Mouse (Mus musculus) gastrocnemius, adult 8-10 months (tissue): ENCODE data around the gene 5730522E02Rik. TPM values are rescaled to one million over a fixed set of nuclear protein-coding genes. Genes with fewer than 3 reads are reported as not detected.

ENCODE experiments used
- DNase-seq, 2 experiments: peaks; one replicate each; pipeline ENCODE4 v3.0.0; 2022; ENCODE audit warnings: low spot score in 2 of 2
- total RNA-seq, 4 experiments: library from RNA; stranded (reverse); gene quantifications; 2 replicates each; pipeline ENCODE4 v1.2.4; 2022

5730522E02Rik gene
- total RNA-seq, 4 experiments from 2014 or later = not detected

- no peak for DNase-seq
Measured at GRCm38 (mm10) chr11:25819789-25820188, 390.8 kb downstream of the 5730522E02Rik start.

DNA sequence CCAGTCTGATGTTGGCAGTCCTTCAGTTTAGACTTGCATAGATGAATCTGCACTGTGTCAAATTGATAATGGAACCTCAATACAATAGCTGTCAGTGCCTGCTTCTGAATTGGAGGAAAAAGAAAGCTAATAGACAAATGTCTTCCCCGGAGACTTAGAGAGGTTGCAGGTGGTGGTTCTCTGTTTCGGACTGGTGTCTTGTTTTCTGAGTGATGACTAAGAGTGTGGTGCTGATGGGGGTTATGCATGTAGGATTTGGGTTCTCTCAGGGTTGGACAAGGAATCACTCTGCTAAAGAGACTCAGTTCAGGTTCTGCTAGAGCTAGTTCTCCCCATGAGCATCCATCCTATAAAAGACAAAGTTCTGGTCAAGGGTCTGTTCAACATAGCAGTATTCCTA is 397.1 kb downstream of the 5730522E02Rik start:
- DNase-seq = no peak

DNA sequence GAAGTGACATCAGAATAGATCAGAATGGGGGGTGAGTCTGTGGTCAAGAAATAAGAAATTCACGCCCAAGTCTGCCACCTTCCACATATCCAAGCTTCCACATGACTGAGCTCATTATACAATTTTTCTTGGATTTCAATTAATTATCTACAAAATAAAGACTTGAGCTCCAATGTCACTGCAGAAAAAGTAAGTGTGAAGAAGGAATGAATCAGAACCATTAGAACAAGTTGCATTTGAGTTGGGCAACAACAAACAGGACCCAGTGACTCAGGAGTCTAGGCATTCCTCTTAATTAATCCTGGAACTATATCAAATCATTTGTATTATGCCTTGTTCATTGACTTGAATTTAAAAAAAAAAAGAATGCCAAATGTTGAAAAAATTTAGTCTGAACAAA is 422.9 kb downstream of the 5730522E02Rik start:
- DNase-seq = no peak

DNA sequence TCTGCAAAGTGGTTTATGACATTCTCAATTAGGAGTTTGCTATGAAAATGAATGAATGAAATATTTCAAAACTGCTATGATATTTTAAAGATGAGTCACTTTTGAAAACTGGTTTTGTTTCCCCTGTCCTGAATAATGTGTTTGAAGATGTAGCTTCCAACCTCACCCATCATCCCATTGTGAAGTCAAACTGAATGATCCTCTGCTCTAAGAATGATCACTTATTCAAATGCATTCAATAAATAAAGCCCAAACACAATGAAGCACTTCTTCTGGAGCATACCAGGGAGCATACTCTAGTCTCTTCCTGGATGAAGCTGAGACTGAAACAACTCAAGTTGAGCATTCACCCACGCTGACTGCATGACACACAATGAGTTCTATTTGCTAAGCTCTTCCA is 438.3 kb downstream of the 5730522E02Rik start:
- no peak for DNase-seq

GRCm38 (mm10) chr11:25770991-25771568 is 439.5 kb downstream of the 5730522E02Rik start:
- DNase-seq = no peak

DNA sequence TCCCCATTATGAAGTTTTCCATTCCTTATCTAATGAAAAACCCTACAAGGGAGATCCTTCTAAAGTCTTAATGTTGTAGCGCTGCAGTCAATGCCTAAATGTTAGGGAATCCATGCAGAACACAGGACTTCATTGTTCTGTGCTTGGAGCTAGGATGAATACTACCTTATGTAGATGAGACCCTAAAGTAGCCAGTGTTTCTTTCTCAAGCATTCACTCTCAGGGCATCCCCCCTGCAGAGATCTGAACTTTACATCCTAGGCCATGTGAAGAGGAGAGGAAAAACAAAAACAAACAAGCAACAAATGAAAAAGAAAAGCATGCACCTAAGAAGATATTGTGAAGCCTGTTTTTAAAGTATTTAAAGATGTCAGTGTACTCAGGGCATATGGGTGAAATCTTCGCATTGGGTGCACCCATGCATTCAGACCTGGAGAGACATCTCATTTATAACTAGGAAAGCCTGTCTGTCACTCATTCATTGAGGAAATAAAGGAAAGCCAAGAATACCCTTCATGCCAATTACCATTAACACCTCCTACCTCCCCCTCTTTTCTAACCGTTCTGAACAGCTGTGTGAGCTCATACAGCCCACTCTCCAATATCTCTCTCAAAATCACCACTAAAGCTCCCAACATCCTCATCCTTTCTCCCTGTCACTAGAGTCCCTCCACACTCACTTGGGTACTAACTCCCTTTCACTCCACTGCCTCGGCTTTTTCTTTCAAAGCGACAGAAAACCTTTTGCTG is 442.8 kb downstream of the 5730522E02Rik start:
- DNase-seq = no peak

DNA sequence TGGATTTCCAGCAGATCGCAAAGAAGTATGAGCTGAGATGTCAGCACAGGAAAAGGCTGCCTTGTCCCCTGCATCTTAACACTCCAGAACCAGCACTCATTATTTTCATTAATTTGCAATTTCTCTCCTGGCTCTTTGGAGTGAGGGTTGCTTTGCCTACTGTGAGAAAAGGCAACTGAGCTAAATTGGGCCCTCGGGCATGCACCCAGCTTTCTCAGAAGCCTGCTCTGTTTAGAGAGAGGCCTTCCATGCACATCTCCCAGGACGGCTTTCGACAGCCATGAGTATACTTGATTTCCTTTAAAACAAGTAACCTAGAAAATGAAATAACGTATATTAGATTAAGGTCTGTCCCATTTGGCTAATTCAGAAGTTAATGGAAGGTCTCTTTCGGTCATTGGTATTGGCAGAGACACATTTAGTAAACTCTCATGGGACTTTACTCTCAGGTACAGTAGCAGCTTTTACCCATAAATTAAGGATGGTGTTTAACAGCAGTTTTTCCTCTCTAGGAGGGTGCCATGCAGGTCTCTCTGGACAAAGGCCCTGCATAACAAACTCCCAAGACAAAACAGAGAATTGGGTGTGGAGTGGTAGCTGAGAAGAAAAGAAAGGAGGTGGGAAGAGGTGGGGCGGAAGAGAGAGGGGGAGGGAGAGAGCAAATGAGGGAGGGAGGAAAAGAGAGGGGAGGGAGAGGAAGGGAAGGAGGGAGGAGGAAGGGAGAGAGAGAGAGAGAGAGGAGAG is 457.2 kb downstream of the 5730522E02Rik start:
- DNase-seq = no peak

DNA sequence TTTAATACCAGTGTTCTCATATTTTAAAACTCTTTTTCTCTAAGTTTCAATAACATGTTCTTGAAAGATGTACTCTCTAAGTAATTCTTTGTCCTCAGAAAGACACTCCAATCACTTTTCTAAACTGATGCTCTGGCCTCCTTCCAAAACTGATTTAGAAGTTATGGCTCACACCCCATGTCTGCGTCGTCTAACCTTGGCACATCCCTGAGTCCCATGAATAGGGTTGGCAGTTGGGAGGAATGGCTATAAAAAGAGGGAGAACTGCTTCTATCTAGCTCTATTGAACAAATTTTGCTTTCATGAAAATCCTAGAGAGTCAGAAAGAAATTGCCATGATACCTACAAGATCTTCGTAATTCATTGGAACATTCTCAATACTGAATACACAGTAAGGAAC is 458.1 kb downstream of the 5730522E02Rik start:
- no peak for DNase-seq

DNA sequence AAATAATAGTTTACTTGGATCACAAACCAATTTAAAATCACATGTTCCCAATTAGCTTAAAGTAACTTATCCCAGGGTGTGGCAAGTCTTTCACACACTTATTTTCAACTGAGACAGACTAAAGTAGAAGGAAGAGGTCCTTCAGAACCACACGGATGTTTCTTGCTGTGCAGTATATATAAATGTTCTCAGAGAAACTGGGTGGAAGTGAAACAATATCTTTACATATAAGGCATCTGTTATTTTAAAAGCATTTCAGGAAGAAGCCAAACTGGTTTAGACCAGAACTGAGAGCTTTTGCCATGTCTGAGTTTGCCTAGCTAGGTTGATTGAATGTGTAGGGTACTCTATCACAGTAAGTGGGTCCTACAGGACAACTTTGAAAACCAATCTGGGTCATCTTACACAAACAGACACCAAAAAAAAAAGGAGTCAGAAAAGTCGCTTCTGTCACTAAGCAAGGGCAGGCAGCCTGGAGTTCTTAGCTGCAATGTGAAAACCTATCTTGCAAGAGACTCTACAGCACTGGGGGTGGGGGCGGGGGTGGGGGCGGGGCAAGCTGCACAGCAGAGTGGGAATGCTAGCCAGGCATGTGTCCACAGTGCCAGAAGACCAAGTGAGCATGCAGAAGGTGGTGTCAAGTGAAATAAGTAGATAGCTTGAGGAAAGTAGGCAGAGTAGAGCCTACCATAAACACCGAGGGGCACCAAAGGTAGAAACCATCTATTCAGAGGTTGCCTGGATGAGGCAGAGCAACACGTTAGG is 463.3 kb downstream of the 5730522E02Rik start:
- no peak for DNase-seq

DNA sequence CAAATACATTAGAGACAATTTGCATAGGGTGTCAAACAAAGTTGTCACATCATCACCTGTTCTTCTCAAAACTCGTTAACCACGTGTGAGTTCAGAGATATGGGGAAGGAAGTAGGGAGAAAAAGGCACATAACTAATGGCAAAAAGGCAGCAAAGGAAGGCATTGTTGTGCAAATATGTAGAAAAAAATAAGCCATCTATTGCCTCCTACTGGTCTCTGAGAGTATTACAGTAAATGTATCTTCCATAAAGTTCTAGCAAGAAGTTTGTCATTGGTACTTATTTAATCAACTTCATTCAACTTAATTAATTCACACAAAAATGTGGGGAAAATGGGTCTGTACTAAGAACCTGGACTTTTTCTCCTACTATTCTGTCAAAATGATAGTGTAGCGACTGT is 466.9 kb downstream of the 5730522E02Rik start:
- no peak for DNase-seq

DNA sequence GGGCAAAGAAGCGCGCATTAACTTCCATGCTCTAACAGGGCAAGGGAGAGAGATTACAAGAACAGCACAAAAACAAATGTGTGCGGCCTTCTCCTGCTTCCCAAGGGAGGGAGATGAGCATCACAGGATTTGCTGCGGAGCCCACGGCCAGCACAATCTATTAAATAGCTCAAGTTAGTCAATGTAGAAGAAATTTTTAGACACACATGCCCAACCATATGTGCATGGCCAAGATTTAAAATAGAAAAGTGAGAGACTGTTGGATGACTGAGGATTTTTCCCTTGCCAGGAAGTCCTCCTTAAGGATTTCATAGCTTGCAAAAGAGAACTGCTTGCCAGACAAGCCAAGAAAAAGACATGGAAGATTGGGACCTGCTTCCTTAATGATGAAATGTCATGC is 473.3 kb downstream of the 5730522E02Rik start:
- no peak for DNase-seq

GRCm38 (mm10) chr11:25729476-25729875 is 481.1 kb downstream of the 5730522E02Rik start:
- DNase-seq = no peak

DNA sequence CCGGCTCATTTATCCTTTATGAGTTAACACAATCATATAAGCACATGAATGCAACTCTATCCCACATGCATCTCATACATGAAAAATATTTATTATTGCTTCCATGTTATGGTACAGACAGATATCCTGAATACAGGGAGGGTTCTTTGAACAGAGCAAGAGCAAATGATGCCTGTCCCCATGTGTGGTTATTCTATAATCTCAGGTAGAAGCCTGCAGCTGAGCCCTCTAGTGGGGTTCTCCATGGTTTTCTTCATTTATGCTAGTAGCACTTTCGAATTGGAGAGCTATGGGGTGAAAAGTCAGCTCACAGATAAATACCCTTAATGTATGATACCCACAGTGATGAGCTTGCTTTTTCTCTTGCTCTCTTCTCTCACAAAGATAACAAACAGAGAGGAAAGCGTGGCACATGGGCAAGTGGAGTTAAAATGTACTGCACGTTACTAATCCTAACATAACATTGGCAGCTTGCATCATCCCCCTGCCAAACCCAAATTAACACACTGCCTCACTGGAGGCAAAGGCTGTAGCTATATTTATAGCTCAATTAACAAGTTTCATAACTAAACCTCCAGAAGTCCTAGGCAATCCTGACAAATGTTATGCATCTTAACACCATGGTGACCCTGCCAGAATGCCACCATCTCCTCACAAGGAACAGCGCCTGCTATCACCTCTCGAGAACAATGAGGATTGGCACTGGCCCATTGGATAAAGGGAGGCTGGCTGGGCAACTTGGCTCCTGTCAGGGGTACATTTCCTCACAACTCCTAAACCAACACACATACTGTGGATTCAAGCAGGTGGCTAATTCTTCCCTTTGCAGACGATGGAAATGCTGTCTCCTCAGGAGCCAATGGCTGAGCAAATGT is 494.9 kb downstream of the 5730522E02Rik start:
- no peak for DNase-seq

DNA sequence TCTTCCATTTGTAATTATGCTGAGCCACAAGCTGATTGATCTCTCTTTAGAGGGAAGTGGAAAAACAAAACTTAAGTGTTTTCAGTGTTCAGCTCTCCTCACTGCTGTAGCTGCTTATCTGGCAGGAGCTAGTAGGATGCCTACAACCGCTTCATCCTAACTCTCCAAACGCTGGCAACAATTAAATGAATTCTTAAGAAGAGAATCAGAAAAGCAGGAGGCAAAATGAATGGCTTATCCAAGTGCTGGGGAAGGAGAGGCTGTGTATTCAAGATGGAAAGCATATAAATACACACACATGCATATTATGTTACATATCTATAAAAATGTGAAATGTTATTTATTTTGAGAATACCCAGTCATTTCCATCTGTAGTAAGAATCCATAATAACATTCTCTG is 500.0 kb downstream of the 5730522E02Rik start:
- no peak for DNase-seq

GRCm38 (mm10) chr11:25709892-25710291 is 500.7 kb downstream of the 5730522E02Rik start:
- no peak for DNase-seq

DNA sequence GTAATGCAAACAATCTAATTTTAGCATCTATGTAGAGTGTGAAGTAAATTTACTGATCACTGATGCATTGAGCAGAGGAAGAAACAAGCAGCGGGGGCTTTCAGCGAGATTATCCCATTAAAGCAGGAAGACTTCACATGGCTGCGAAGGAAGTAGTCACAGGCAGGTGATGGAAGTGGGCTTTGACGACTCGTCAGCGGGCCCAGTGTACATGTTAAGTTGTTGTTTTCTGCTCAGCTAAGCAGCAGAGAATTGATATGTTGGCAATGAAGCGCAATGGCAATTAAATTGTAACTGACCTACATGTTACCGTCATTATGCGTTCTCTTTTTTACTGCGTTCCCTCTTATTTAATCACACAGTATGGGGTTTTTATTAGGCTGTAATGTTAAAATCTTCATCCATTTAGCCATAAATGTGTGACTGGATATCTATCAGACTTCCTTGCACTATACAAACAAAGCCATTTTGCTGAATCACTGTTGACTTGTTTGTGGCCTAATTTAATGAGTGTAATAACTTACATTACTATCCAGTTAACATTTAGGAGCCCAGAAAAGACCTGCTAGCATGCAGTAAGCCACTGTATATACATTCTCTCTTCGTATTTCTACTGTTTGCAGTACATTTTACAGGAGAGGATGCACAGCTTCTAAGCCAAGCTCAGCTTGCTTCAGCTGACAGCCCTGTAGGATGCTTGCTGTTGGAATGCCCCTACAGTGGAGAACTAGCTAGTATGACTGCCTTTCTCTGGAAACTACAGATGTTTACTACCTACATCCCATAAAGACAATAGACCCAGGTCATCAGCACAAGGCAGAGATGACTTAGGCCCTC is 506.0 kb downstream of the 5730522E02Rik start:
- DNase-seq = no peak

DNA sequence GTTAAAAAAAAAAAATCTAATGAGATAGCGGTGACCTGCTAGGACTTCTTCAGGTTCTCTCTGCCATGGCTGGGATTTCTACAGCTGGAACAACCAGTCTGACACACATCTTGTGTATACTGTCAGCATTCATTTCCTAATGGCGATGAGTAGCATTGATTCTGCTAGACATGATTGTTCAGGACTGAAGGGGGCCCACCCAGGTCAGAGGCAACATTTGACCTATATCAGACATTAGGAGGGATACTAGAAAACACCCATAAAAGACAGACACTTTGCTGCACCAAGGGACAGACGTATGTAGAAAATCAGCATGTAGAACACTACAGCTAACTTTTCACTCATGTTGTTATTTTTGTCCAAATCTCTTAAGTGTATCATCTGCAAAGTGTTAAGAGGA is 507.8 kb downstream of the 5730522E02Rik start:
- DNase-seq = no peak

DNA sequence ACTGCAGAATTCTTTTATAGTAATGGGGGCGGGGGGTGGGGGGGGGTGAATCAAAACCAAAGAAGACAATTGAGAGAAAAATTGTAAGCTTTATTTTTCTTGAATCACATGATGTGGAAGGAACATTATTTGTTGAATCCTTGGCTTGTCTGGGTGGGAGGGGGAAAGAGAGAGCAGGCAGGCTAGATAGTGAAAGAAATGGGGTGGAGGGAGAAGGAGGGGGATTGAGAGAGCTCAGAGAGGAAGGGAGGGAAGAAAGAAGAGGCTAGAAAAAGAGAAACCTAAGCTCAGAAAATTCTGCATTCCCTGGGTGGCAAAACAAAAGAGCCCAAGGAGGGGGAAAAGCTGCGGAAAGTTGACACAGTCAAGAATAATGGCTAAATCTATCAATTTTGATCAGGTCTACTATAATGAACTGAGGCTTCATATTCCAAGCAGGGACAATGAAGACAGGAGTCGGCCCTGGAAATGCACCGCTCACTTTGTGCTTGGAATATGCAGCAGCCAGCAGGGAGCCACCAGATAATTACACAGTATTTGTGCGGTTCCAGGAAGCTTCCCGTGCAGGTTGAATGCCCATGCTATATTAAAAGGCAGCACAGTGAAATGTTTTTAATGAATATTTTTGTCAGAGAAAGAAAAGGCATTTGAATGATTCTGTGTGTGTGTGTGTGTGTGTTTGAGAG is 512.9 kb downstream of the 5730522E02Rik start:
- no peak for DNase-seq

GRCm38 (mm10) chr11:25696168-25696567 is 514.4 kb downstream of the 5730522E02Rik start:
- no peak for DNase-seq
